Mouse (Mus musculus) spleen, adult 12 weeks (tissue): ENCODE measurements around the gene Pten.
"Not testable (repeated sequence)": the region's sequence is repeated elsewhere in the genome, so short reads cannot be mapped to it uniquely, and the experiment has no call there.

ENCODE experiments used
- DNase-seq: peaks from one replicate; pipeline ENCODE4 v3.0.0; 2022; ENCODE audit warnings: low spot score

Gene Pten

GRCm38 (mm10) chr19:32809117-32809516, 51.8 kb downstream of the Pten start:
- no peak for DNase-seq

GRCm38 (mm10) chr19:32818759-32819158, 61.5 kb downstream of the Pten start:
- no peak for DNase-seq

GRCm38 (mm10) chr19:32822959-32823358, 65.7 kb downstream of the Pten start:
- not testable (repeated sequence) for DNase-seq

GRCm38 (mm10) chr19:32826616-32827015, 69.3 kb downstream of the Pten start:
- DNase-seq, result no peak

- DNase-seq, result no peak
Measured at GRCm38 (mm10) chr19:32829871-32830270, 72.6 kb downstream of the Pten start.

- DNase-seq, result no peak
Measured at GRCm38 (mm10) chr19:32831286-32831685, 74.0 kb downstream of the Pten start.

- no peak for DNase-seq
Measured at GRCm38 (mm10) chr19:32840491-32840890, 83.2 kb downstream of the Pten start.

- DNase-seq, result no peak
Measured at GRCm38 (mm10) chr19:32844486-32844885, 87.2 kb downstream of the Pten start.

GRCm38 (mm10) chr19:32848041-32848440, 90.7 kb downstream of the Pten start:
- no peak for DNase-seq

- no peak for DNase-seq
Measured at GRCm38 (mm10) chr19:32852306-32852705, 95.0 kb downstream of the Pten start.

- no peak for DNase-seq
Measured at GRCm38 (mm10) chr19:32861675-32862575, 104.6 kb downstream of the Pten start.

GRCm38 (mm10) chr19:32866765-32867164, 109.5 kb downstream of the Pten start:
- no peak for DNase-seq

- DNase-seq, result no peak
Measured at GRCm38 (mm10) chr19:32867181-32867897, 110.0 kb downstream of the Pten start.

GRCm38 (mm10) chr19:32868560-32868959, 111.3 kb downstream of the Pten start:
- no peak for DNase-seq

GRCm38 (mm10) chr19:32869053-32869680, 111.9 kb downstream of the Pten start:
- DNase-seq, result no peak

- no peak for DNase-seq
Measured at GRCm38 (mm10) chr19:32873904-32874637, 116.8 kb downstream of the Pten start.
